Mouse (Mus musculus) lung, embryonic 16.5 days (tissue): ENCODE measurements around the gene Ccdc155. TPM values are rescaled to one million over a fixed set of nuclear protein-coding genes. Genes with fewer than 3 reads are reported as not detected.
A peak's percentile ranks its signal among the peaks of the same experiment; 100 is the strongest.

Source experiments
- ATAC-seq: fragments of 200-750 bp; cut with Nextera tagmentation; 2 replicates; pipeline ENCODE4 v1.8.0; 2017; ENCODE audit warnings: low read depth, mild to moderate bottlenecking, moderate library complexity
- H3K27ac ChIP-seq: fragments of 300-500 bp; sonication (generic); 2 replicates; pipeline ENCODE4 v1.5.1; 2014; ENCODE audit warnings: mild to moderate bottlenecking, control low read depth, low read length
- H3K27me3 ChIP-seq: fragments of 300-500 bp; sonication (generic); 2 replicates; pipeline ENCODE4 v1.6.1; 2014; ENCODE audit warnings: low read depth, low read length, mixed read lengths; ENCODE audit not compliant: control insufficient read depth, insufficient read depth
- H3K36me3 ChIP-seq: fragments of 300-500 bp; sonication (generic); 2 replicates; pipeline ENCODE4 v1.6.1; 2014; ENCODE audit warnings: low read length; ENCODE audit not compliant: control insufficient read depth, insufficient read depth
- H3K4me1 ChIP-seq: fragments of 300-500 bp; sonication (generic); replicated peaks from 2 replicates; pipeline ENCODE4 v1.6.1; 2014; ENCODE audit warnings: low read length, mixed read lengths; ENCODE audit not compliant: control insufficient read depth, insufficient read depth
- H3K4me2 ChIP-seq: fragments of 300-500 bp; sonication (generic); 2 replicates; pipeline ENCODE4 v1.6.1; 2014; ENCODE audit warnings: low read depth, low read length, control low read depth
- H3K4me3 ChIP-seq: fragments of 300-500 bp; sonication (generic); 2 replicates; pipeline ENCODE4 v1.5.1; 2014; ENCODE audit warnings: mild to moderate bottlenecking, low read length, control low read depth
- H3K9ac ChIP-seq: fragments of 300-500 bp; sonication (generic); 2 replicates; pipeline ENCODE4 v1.6.1; 2014; ENCODE audit warnings: low read length, control low read depth
- H3K9me3 ChIP-seq: fragments of 300-500 bp; sonication (generic); 2 replicates; pipeline ENCODE4 v1.6.1; 2016; ENCODE audit warnings: low read length; ENCODE audit not compliant: control insufficient read depth
- WGBS: fragments of 180-500 bp; shearing (Covaris S2); extraction: QIAGEN DNeasy Blood & Tissue Kit; methylation state at CpG from one replicate; pipeline ENCODE4 v1.1.7; 2014; 5-methylcytosine and 5-hydroxymethylcytosine counted together
- polyA plus RNA-seq: library from polyadenylated mRNA; unstranded; fragments of >200 nt; fragmentation: Nextera tagmentation; extraction: Ambion mirVana; gene quantifications from 2 replicates; pipeline ENCODE4 v1.2.1, GENCODE M21; 2015

The Ccdc155 gene
- polyA plus RNA-seq, 1 experiment from 2014 or later: 1.3 TPM

GRCm38 (mm10) chr7:45235656-45236180 is 31.0 kb upstream of the Ccdc155 start:
- peak overlapping the region; percentile 56 for H3K4me2 ChIP-seq
- H3K4me1 ChIP-seq: peaks cover 23% of the 10 kb centered on the region
- H3K9ac ChIP-seq: peak overlapping the region; percentile 7
- 28% methylated on average over 17 of the region's 17 CpGs for WGBS
- H3K9me3 ChIP-seq: no peaks in the 10 kb centered on the region
- no peaks in the 10 kb centered on the region for H3K27me3 ChIP-seq
- H3K27ac ChIP-seq: no peak overlapping the region
- H3K4me3 ChIP-seq: peak overlapping the region; percentile 38
- ATAC-seq: peak; percentile 23
- H3K36me3 ChIP-seq: peaks cover 18% of the 10 kb centered on the region

DNA sequence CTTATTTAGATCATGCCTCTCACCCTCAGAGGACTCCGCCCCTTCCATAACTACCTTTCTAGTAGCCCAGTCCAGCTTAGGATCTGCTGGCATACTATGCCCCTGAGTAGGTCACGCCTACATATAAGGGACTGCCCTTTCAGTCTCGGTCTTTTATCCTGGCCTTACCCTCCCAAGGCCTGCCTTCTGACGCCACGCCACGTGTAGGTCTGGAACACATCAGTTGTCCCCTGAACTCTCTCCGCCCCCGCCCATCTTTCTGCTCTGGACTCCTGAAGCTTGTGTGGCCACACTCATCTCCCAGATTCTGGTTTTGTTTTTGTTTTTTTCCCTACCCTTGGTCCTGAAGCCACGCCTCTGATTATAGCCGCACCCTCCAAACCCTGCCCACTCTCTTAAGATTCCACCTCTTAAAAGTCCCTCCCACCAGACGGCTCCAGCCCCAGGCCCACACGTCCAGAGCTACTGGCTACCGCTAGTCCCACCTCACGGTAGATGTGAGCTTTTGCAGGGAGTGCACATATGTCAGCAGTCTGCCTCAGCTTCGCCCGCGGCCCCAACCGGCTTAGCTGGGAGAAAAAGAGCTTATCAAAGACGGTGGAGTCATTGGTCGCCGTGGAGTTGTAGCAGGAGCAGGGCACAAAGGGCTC is 30.4 kb upstream of the Ccdc155 start:
- Histone ChIP-seq H3K36me3 (peaks cover 18% of the 10 kb centered on the region), H3K4me3 (peak overlapping the region; percentile 38), H3K27ac (no peak overlapping the region; the same call in 1 of the 2 replicates), H3K4me2 (peak overlapping the region; percentile 56), H3K9ac (peak overlapping the region; percentile 7), H3K4me1 (peaks cover 22% of the 10 kb centered on the region), H3K9me3 (no peaks in the 10 kb centered on the region), H3K27me3 (no peaks in the 10 kb centered on the region)
- WGBS: 6% methylated on average over 21 of the region's 21 CpGs
- ATAC-seq: peak; percentile 86

DNA sequence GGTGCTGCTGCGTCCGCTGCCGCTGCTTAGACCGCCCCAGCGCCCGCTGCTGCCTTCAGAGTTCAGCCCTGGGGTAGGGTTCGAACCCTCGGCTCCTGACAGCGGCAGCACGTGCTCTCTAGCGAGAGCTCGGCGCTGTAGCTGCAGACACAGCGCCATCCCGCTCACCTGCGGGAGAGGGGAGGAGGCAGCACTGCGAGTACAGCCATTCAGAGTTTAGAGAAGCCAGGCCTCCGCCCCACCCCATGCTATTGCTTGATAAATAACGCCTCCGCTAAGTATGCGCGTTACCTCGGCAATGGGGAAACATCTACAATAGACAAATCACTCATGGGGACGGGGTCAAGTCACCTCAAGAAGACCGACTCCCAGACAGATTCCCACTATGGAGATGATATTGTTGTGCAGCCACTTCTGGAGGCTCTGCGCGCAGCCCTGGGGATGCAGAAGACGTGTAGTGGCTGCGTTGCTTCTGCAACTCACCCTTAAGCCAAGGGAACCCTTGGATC is 29.7 kb upstream of the Ccdc155 start:
- 16% methylated on average over 29 of the region's 29 CpGs for WGBS
- peaks cover 23% of the 10 kb centered on the region for H3K36me3 ChIP-seq
- H3K4me3 ChIP-seq: peak overlapping the region; percentile 38
- peak overlapping the region; percentile 56 for H3K4me2 ChIP-seq
- 0 out of 2 replicates have a peak, but pooled peaks have one; percentile 6 for ATAC-seq
- H3K4me1 ChIP-seq: peaks cover 22% of the 10 kb centered on the region
- H3K27ac ChIP-seq: no peak overlapping the region; the same call in 1 of the 2 replicates
- H3K9ac ChIP-seq: peak overlapping the region; percentile 50
- no peaks in the 10 kb centered on the region for H3K27me3 ChIP-seq
- H3K9me3 ChIP-seq: no peaks in the 10 kb centered on the region

- Histone ChIP-seq H3K27me3 (no peaks in the 10 kb centered on the region), H3K27ac (no peak overlapping the region), H3K4me3 (no peak overlapping the region), H3K4me1 (peaks cover 22% of the 10 kb centered on the region), H3K9me3 (no peaks in the 10 kb centered on the region), H3K36me3 (peaks cover 30% of the 10 kb centered on the region), H3K4me2 (peak overlapping the region; percentile 56), H3K9ac (peak overlapping the region; percentile 50)
- no peak for ATAC-seq
- WGBS: 32% methylated on average over 20 of the region's 20 CpGs
Observed at GRCm38 (mm10) chr7:45233580-45234332, 29.1 kb upstream of the Ccdc155 start.

DNA sequence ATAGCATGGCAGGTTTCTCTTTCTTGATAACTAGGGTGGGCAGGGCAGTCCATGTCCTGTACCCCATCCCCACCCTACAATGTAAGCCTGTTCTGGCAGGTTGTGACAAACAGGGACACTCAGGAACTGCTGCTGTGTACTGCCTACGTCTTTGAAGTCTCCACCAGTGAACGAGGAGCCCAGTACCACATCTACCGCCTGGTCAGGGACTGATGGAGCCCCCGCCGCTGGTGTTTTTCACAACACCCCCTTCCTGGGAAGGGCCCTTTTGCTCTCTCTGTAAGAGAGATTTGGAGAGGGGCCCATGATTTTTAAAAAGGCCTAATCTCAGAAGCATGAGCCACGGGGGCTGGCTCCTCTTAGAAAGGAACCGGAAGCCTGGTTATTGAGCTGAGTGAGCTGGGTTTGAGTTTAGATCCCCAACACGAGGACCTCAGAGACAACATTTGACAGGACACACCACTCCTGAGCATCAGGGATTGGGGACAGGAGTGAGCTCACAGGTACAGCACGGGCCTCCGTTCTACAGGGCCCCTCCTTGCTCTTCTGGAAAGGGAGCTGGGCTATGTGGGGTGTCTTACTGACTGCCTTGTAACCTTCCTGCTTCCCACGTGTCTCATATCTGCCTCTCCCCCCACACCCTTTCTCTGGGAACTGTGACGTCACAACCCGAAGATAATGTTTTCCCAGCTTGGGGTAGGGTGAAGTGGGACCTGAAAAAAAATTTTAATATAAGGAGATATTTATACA is 28.2 kb upstream of the Ccdc155 start:
- Histone ChIP-seq H3K27me3 (no peaks in the 10 kb centered on the region), H3K4me1 (peaks cover 22% of the 10 kb centered on the region), H3K4me2 (no peak overlapping the region), H3K27ac (no peak overlapping the region), H3K4me3 (no peak overlapping the region), H3K9ac (no peak overlapping the region), H3K9me3 (no peaks in the 10 kb centered on the region), H3K36me3 (peaks cover 37% of the 10 kb centered on the region)
- ATAC-seq: no peak
- 54% methylated on average over 13 of the region's 13 CpGs for WGBS

DNA sequence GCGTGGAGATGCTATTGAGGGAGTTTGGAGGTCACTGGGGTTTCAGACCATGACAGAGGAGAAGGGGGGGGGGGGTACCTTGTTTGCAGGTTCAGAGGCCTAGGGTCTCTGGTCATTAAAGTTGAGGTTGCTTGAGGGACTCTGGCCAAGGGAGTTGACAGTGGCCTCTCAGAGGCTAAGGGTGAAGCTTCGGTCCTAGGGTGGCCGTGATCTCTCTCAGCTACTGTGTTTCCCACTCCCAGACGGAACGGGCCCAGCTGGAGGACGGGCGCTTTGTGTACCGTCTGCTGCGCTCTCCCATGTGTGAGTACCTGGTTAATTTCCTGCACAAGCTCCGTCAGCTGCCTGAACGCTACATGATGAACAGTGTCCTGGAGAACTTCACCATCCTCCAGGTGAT is 27.2 kb upstream of the Ccdc155 start:
- H3K36me3 ChIP-seq: peaks cover 38% of the 10 kb centered on the region
- 81% methylated on average over 11 of the region's 11 CpGs for WGBS
- no peak for ATAC-seq

DNA sequence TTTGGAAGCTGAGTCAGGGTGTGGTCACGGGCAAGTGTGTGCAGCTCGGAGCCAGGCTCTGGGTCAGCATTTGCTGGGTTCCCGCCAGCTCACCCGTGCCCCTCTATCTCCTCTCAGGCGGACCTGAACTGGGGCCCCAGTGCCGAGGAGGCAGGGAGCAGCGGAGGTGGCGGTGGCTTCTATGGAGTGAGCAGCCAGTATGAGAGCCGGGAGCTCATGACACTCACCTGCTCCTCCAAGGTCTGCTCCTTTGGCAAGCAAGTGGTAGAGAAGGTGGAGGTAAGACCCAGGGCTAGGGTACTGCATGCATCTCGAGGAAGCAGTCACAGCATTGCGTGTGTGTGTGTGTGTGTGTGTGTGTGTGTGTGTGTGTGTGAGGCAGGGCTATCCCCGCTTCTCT is 26.5 kb upstream of the Ccdc155 start:
- Histone ChIP-seq H3K4me3 (no peak overlapping the region), H3K36me3 (peaks cover 44% of the 10 kb centered on the region), H3K27me3 (no peaks in the 10 kb centered on the region), H3K4me2 (no peak overlapping the region), H3K9me3 (no peaks in the 10 kb centered on the region), H3K9ac (no peak overlapping the region), H3K4me1 (peaks cover 22% of the 10 kb centered on the region), H3K27ac (no peak overlapping the region)
- no peak for ATAC-seq
- 82% methylated on average over 12 of the region's 12 CpGs for WGBS

More for the DNA sequence above, 27.2 kb upstream of the Ccdc155 start:
- H3K4me2 ChIP-seq: no peak overlapping the region
- H3K27ac ChIP-seq: no peak overlapping the region
- no peak overlapping the region for H3K9ac ChIP-seq
- no peak overlapping the region for H3K4me3 ChIP-seq
- H3K27me3 ChIP-seq: no peaks in the 10 kb centered on the region
- no peaks in the 10 kb centered on the region for H3K9me3 ChIP-seq
- H3K4me1 ChIP-seq: peaks cover 22% of the 10 kb centered on the region

DNA sequence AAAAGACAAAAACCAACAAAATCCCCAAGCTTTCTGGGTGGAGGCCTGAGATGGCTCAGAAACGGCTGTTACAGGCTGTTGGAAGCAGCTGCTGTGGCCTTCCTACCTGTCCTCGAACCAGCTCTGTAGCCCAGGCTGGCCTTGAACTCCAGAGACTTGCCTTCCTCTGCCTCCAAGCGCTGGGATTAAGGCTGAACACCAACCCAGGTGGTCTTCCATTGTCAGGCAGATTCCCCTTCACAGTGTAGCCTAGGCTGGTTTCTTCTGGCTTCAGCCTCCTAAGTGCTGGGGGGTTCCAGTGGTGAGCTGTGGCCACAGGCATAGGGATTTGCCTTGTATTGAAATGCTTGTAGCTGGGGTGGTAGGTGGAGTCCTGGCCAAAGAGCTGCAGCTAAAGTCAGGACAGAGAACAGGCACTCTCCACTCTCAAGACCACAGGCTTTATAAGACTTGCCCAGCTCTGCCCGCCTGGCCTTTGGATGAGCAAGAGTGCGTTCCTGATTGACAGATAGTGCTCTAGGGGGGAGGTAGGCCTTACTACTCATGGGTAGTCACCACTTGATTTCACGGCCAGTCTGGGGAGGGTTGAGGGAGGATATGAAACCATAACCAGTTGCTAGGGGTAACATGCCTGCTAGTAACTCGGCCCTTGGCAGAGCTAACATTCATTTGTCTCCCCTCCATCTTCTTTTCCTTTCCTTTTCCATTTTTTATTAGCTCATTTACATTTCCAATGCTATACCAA is 24.9 kb upstream of the Ccdc155 start:
- Histone ChIP-seq H3K9ac (no peak overlapping the region), H3K4me1 (peaks cover 16% of the 10 kb centered on the region), H3K9me3 (no peaks in the 10 kb centered on the region), H3K27me3 (no peaks in the 10 kb centered on the region), H3K4me2 (no peak overlapping the region), H3K36me3 (peaks cover 54% of the 10 kb centered on the region), H3K27ac (no peak overlapping the region), H3K4me3 (no peak overlapping the region)
- no peak for ATAC-seq
- WGBS: 83% methylated on average over 7 of the region's 7 CpGs
